In genomic region chrX:21828975-21829374, GRCm38 (mm10) we compare ENCODE assay signal across 9 mouse cellular contexts.
DNase-seq lines count a peak whose midpoint lies in the region; ATAC-seq and TF ChIP-seq lines count a peak whose summit lies in the region.
"Had no signal": no experiment of that assay in that cellular context is flagged by ENCODE, and none has a peak within 500 bp of the region (broad histone marks: within the 10 kb centered on the region; RNA-seq: fewer than 3 reads in every experiment).

No protein-coding gene starts in this region.

- H3K9ac ChIP-seq in hindbrain, embryonic 11.5 days (ENCODE audit: low read depth, low read length), result no peak overlapping the region
- H3K9ac ChIP-seq in hindbrain, embryonic 16.5 days (ENCODE audit: low read depth, low read length), result no peak overlapping the region
- H3K9ac ChIP-seq in ES-E14 (ENCODE audit: insufficient read depth, low read depth, low read length, poor library complexity, severe bottlenecking), result no peak overlapping the region

- no peaks in the 10 kb centered on the region for H3K36me3 ChIP-seq in hindbrain, embryonic 11.5 days (ENCODE audit: control insufficient read depth, insufficient read depth, low read length)
- no peaks in the 10 kb centered on the region for H3K36me3 ChIP-seq in hindbrain, embryonic 16.5 days (ENCODE audit: control insufficient read depth, insufficient read depth, low read length)
- no peaks in the 10 kb centered on the region for H3K36me3 ChIP-seq in ES-E14 (ENCODE audit: control insufficient read depth, insufficient read depth, low read length, poor library complexity, severe bottlenecking)

- H3K9me3 ChIP-seq in hindbrain, embryonic 11.5 days (ENCODE audit: control insufficient read depth, low read length), result no peaks in the 10 kb centered on the region
- H3K9me3 ChIP-seq in hindbrain, embryonic 16.5 days (ENCODE audit: control insufficient read depth, low read length), result no peaks in the 10 kb centered on the region
- H3K9me3 ChIP-seq in ES-E14 (ENCODE audit: control insufficient read depth, insufficient read depth, low read depth, low read length), result no peaks in the 10 kb centered on the region

- H3K4me2 ChIP-seq in hindbrain, embryonic 11.5 days (replicated peaks; ENCODE audit: low read depth, low read length), result no peak overlapping the region
- H3K4me2 ChIP-seq in hindbrain, embryonic 16.5 days (ENCODE audit: low read length), result no peak overlapping the region

- H3K4me1 ChIP-seq in hindbrain, embryonic 11.5 days (replicated peaks; ENCODE audit: control insufficient read depth, insufficient read depth, low read length), result no peaks in the 10 kb centered on the region
- H3K4me1 ChIP-seq in hindbrain, embryonic 16.5 days (ENCODE audit: control insufficient read depth, insufficient read depth, low read depth, low read length), result no peaks in the 10 kb centered on the region
- H3K4me1 ChIP-seq in ES-E14 (ENCODE audit: control insufficient read depth in 2 of 2, insufficient read depth in 2 of 2, low read length in 2 of 2, poor library complexity in 1 of 2), result no peaks in the 10 kb centered on the region

- H3K4me3 ChIP-seq in hindbrain, embryonic 11.5 days (ENCODE audit: low read depth, low read length), result no peak overlapping the region
- no peak overlapping the region for H3K4me3 ChIP-seq in hindbrain, embryonic 16.5 days (ENCODE audit: low read length)
- H3K4me3 ChIP-seq in ES-E14 (ENCODE audit: insufficient read depth in 1 of 2, low read depth in 1 of 2, low read length in 2 of 2, poor library complexity in 1 of 2, severe bottlenecking in 1 of 2), result no peak overlapping the region

- in situ Hi-C loops in ES-E14 (cut with MboI; ENCODE audit: low sequenced_read_pairs in 2 of 2, unreplicated experiment in 2 of 2), result no loop called here

- no peak for ATAC-seq in hindbrain, embryonic 11.5 days (ENCODE audit: low FRiP score)
- ATAC-seq in hindbrain, embryonic 16.5 days, result no peak
- no peak for ATAC-seq in megakaryocyte progenitor cell, adult 5-6 weeks (replicated peaks; ENCODE audit: poor library complexity)

- peak; percentile 23 for DNase-seq in hindbrain, embryonic 11.5 days (ENCODE audit: low spot score)
- DNase-seq in 3T3-L1 (ENCODE audit: low read depth, low spot score), result peak; percentile 71
- DNase-seq in ES-E14 (ENCODE audit: low read depth, low spot score), result peak; percentile 4
- DNase-seq in fibroblast of lung, adult 2 months (ENCODE audit: low read depth), result peak; percentile 11
- DNase-seq in lung, postnatal 10 days, result peak; percentile 50
- no peak for DNase-seq in spleen, adult 18-20 months

- no peaks in the 10 kb centered on the region for H3K27me3 ChIP-seq in hindbrain, embryonic 11.5 days (ENCODE audit: control insufficient read depth, insufficient read depth, low read length)
- H3K27me3 ChIP-seq in hindbrain, embryonic 16.5 days (replicated peaks; ENCODE audit: control insufficient read depth, insufficient read depth, low read length), result no peaks in the 10 kb centered on the region

- no peak overlapping the region for H3K27ac ChIP-seq in hindbrain, embryonic 11.5 days (ENCODE audit: low read depth, low read length)
- no peak overlapping the region for H3K27ac ChIP-seq in hindbrain, embryonic 16.5 days (ENCODE audit: low read depth, low read length)
- no peak overlapping the region for H3K27ac ChIP-seq in ES-E14 (ENCODE audit: insufficient read depth, low read depth, low read length, poor library complexity, severe bottlenecking)
- H3K27ac ChIP-seq: macrophage had no signal

TF ChIP-seq in ES-E14, 5 proteins besides CTCF, POLR2A, EP300 and RAD21:
- no peak for TF ChIP-seq HCFC1 (IDR thresholded peaks at IDR 0.05; ENCODE audit: borderline replicate concordance, insufficient read depth, low read length)
- no peak for TF ChIP-seq ZNF384 (IDR thresholded peaks at IDR 0.05; ENCODE audit: low read depth, low read length)
- TF ChIP-seq CHD2 (IDR thresholded peaks at IDR 0.05; ENCODE audit: low read depth, low read length), result no peak
- TF ChIP-seq MAFK (IDR thresholded peaks at IDR 0.05; ENCODE audit: insufficient read depth, low read depth, low read length), result no peak

Comparison
In these comparisons a context has a peak if more than half of its experiments do, and no peak if none do; other contexts are left out.
1. DNase-seq: peak in hindbrain, embryonic 11.5 days (single experiment), 3T3-L1 (single experiment), ES-E14 (single experiment), fibroblast of lung, adult 2 months (single experiment) and lung, postnatal 10 days (single experiment); none in spleen, adult 18-20 months (0 of 2).